Mouse (Mus musculus) small intestine, adult 2 months (tissue): ENCODE data around the gene Tcf7l1.

Experiments used
- CTCF ChIP-seq: fragments of 200-500 bp; IDR thresholded peaks from 2 replicates; pipeline ENCODE4 v1.5.1; 2012; ENCODE audit warnings: low read depth, mild to moderate bottlenecking, control low read depth, inconsistent platforms, low read length, moderate library complexity, mixed read lengths; ENCODE audit not compliant: insufficient replicate concordance, insufficient read length; ENCODE audit errors: extremely low read depth
- POLR2A ChIP-seq: fragments of 200-500 bp; IDR thresholded peaks from 2 replicates; pipeline ENCODE4 v1.6.1; 2012; ENCODE audit warnings: low read depth, mild to moderate bottlenecking, control low read depth, inconsistent platforms, low read length, moderate library complexity

DNA sequence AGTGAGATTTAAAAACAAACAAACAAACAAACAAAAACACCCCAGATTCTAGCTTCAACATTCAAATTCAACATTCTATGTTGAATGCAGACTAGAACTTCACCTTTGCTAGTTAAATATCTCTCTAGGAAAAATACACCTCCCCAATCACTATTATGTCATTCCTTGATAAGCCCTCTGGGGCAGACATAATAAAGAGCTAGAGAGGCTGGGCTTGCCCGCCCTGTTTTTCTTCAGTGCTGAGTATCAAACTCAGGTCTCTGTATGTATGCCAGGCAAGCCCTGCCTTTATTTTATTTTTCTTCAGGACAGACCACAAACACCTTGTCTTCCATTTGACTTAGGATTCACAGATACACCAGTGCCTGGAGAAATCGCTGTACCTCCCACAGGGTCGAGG, 14.8 kb downstream of the Tcf7l1 start:
- TF ChIP-seq POLR2A: no peak
- TF ChIP-seq CTCF: no peak
